Mouse (Mus musculus) CH12.LX (cell line): Measurements from ENCODE around the gene Sephs1. TPM values are rescaled to one million over a fixed set of nuclear protein-coding genes. Genes with fewer than 3 reads are reported as not detected.
A peak's percentile ranks its signal among the peaks of the same experiment; 100 is the strongest.

ENCODE experiments used
- DNase-seq: peaks from one replicate; pipeline ENCODE4 v3.0.0-alpha.2; 2013; ENCODE audit errors: extremely low read depth
- H3K27ac ChIP-seq: 2 replicates; pipeline ENCODE4 v1.5.1; 2012; ENCODE audit warnings: low read depth, mild to moderate bottlenecking, control low read depth, moderate library complexity; ENCODE audit not compliant: insufficient read depth
- H3K27me3 ChIP-seq: replicated peaks from 2 replicates; pipeline ENCODE3; 2012; ENCODE audit warnings: inconsistent platforms
- H3K36me3 ChIP-seq, 2 experiments: replicated peaks in 1 of 2; 2 replicates each; pipeline versions ENCODE3 to v1.6.1; 2012; ENCODE audit warnings: inconsistent platforms in 1 of 2, low read length in 1 of 2, mild to moderate bottlenecking in 1 of 2, mixed read lengths in 1 of 2, moderate library complexity in 1 of 2; ENCODE audit not compliant: control insufficient read depth in 1 of 2, insufficient read depth in 1 of 2
- H3K4me1 ChIP-seq, 2 experiments: 2 replicates each; pipeline ENCODE4 v1.6.1; 2012; ENCODE audit warnings: inconsistent platforms in 1 of 2, moderate library complexity in 1 of 2; ENCODE audit not compliant: insufficient read depth in 2 of 2, control insufficient read depth in 1 of 2
- H3K4me2 ChIP-seq: 2 replicates; pipeline ENCODE4 v1.6.1; 2012; ENCODE audit warnings: low read depth, mild to moderate bottlenecking, control low read depth; ENCODE audit not compliant: poor library complexity, insufficient read depth, severe bottlenecking
- H3K4me3 ChIP-seq, 3 experiments: fragments of 150-350 bp in 1 of 3; sonication (generic) in 1 of 3; replicated peaks in 1 of 3; 2 replicates each; pipeline versions ENCODE3 to v1.5.1; 2011 to 2012; ENCODE audit warnings: low read depth in 2 of 3, low read length in 2 of 3, mild to moderate bottlenecking in 2 of 3, moderate library complexity in 2 of 3, control low read depth in 1 of 3, improper control_type of control experiment in 1 of 3, inconsistent platforms in 1 of 3, mixed read lengths in 1 of 3; ENCODE audit not compliant: poor library complexity in 1 of 3
- H3K79me2 ChIP-seq: replicated peaks from 2 replicates; pipeline ENCODE4 v1.6.1; 2012; ENCODE audit warnings: mild to moderate bottlenecking, moderate library complexity; ENCODE audit not compliant: control insufficient read depth, poor library complexity, insufficient read depth, severe bottlenecking; ENCODE audit errors: extremely low read depth
- H3K9ac ChIP-seq: 2 replicates; pipeline ENCODE4 v1.6.1; 2012; ENCODE audit warnings: low read depth, mild to moderate bottlenecking, control low read depth, moderate library complexity; ENCODE audit not compliant: insufficient read depth
- H3K9me3 ChIP-seq: replicated peaks from 2 replicates; pipeline ENCODE3; 2012; ENCODE audit warnings: low read length, inconsistent platforms, mixed read lengths
- CHD1 ChIP-seq: IDR thresholded peaks from 2 replicates; pipeline ENCODE4 v1.6.1; 2012; ENCODE audit warnings: low read depth, low read length, improper control_type of control experiment, inconsistent platforms
- CTCF ChIP-seq, 2 experiments: IDR thresholded peaks in 1 of 2; conservative IDR thresholded peaks in 1 of 2; 2 replicates each; pipeline ENCODE4 v1.5.1; 2011 to 2012; ENCODE audit warnings: low read depth in 2 of 2, low read length in 2 of 2, improper control_type of control experiment in 1 of 2, inconsistent platforms in 1 of 2, mild to moderate bottlenecking in 1 of 2, moderate library complexity in 1 of 2
- ELF1 ChIP-seq: IDR thresholded peaks from 2 replicates; pipeline ENCODE4 v1.6.1; 2014; ENCODE audit warnings: low read depth, mild to moderate bottlenecking, inconsistent platforms, low read length, improper control_type of control experiment
- ETS1 ChIP-seq: conservative IDR thresholded peaks from 2 replicates; pipeline ENCODE4 v1.6.1; 2012; ENCODE audit warnings: low read depth, mild to moderate bottlenecking, inconsistent platforms, low read length, improper control_type of control experiment, moderate library complexity
- GABPA ChIP-seq: IDR thresholded peaks from 2 replicates; pipeline ENCODE4 v1.6.1; 2012; ENCODE audit warnings: low read depth, low read length, improper control_type of control experiment, inconsistent platforms; ENCODE audit not compliant: insufficient replicate concordance
- HCFC1 ChIP-seq: IDR thresholded peaks from 2 replicates; pipeline ENCODE4 v1.6.1; 2012; ENCODE audit warnings: low read depth, mild to moderate bottlenecking, inconsistent platforms, low read length, improper control_type of control experiment
- IRF4 ChIP-seq: IDR thresholded peaks from 2 replicates; pipeline ENCODE4 v1.6.1; 2014; ENCODE audit warnings: low read depth, mild to moderate bottlenecking, inconsistent platforms, low read length, improper control_type of control experiment
- JUN ChIP-seq: IDR thresholded peaks from 2 replicates; pipeline ENCODE4 v1.6.1; 2011; ENCODE audit warnings: low read depth, mild to moderate bottlenecking, low read length, improper control_type of control experiment, moderate library complexity; ENCODE audit not compliant: insufficient read depth
- MAFK ChIP-seq: IDR thresholded peaks from 2 replicates; pipeline ENCODE4 v1.6.1; 2011; ENCODE audit warnings: low read length, improper control_type of control experiment; ENCODE audit not compliant: insufficient replicate concordance
- MAZ ChIP-seq: IDR thresholded peaks from 2 replicates; pipeline ENCODE4 v1.6.1; 2012; ENCODE audit warnings: low read depth, mild to moderate bottlenecking, inconsistent platforms, low read length, improper control_type of control experiment, moderate library complexity
- MYC ChIP-seq: IDR thresholded peaks from 2 replicates; pipeline ENCODE4 v1.6.1; 2011; ENCODE audit warnings: low read depth, mild to moderate bottlenecking, improper control_type of control experiment, low read length
- NELFE ChIP-seq: IDR thresholded peaks from 2 replicates; pipeline ENCODE4 v1.6.1; 2011; ENCODE audit warnings: low read depth, low read length, improper control_type of control experiment
- NRF1 ChIP-seq: IDR thresholded peaks from 2 replicates; pipeline ENCODE4 v1.6.1; 2014; ENCODE audit warnings: low read depth, mild to moderate bottlenecking, inconsistent platforms, low read length, improper control_type of control experiment, moderate library complexity
- RAD21 ChIP-seq: IDR thresholded peaks from 2 replicates; pipeline ENCODE4 v1.6.1; 2011; ENCODE audit warnings: low read depth, mild to moderate bottlenecking, low read length, improper control_type of control experiment, moderate library complexity
- TBP ChIP-seq: conservative IDR thresholded peaks from 2 replicates; pipeline ENCODE4 v1.6.1; 2011; ENCODE audit warnings: low read depth, low read length, improper control_type of control experiment
- UBTF ChIP-seq: IDR thresholded peaks from 2 replicates; pipeline ENCODE4 v1.6.1; 2012; ENCODE audit warnings: low read depth, mild to moderate bottlenecking, inconsistent platforms, low read length, improper control_type of control experiment, moderate library complexity
- USF2 ChIP-seq: conservative IDR thresholded peaks from 2 replicates; pipeline ENCODE4 v1.6.1; 2011; ENCODE audit warnings: low read depth, low read length, improper control_type of control experiment
- ZNF384 ChIP-seq: IDR thresholded peaks from 2 replicates; pipeline ENCODE4 v1.6.1; 2012; ENCODE audit warnings: low read depth, low read length, improper control_type of control experiment, inconsistent platforms
- dilution Hi-C: fragments of 300-500 bp; cut with MboI; formaldehyde crosslinking; loops from 2 replicates; pipeline ENCODE4 v1.14.3; 2020; ENCODE audit warnings: low sequenced_read_pairs; ENCODE audit not compliant: extremely low pct_unique_long_range_greater_than_20kb, extremely low pct_ligation_motif_present
- in situ Hi-C: fragments of 300-500 bp; cut with MboI; formaldehyde crosslinking; loops from 3 replicates; pipeline ENCODE4 v1.14.3; 2019; ENCODE audit warnings: low sequenced_read_pairs, low pct_ligation_motif_present, low pct_unique_long_range_greater_than_20kb, mixed read lengths
- polyA plus RNA-seq: library from polyadenylated mRNA; unstranded; fragments of >175 nt; gene quantifications from 2 replicates; pipeline ENCODE4 v1.2.1, GENCODE M21; 2012; ENCODE audit warnings: low read depth; ENCODE audit not compliant: insufficient read length
- total RNA-seq, 2 experiments: library from RNA; depleted of rRNA; stranded (reverse); fragments of 300-350 nt in 1 of 2; fragments of >200 nt in 1 of 2; gene quantifications; 2 replicates each; pipeline ENCODE4 v1.2.3; 2012 to 2014

The Sephs1 gene
- total and polyA plus RNA-seq, 3 experiments = 39.5 to 85.8 (median 62.0) TPM

DNA sequence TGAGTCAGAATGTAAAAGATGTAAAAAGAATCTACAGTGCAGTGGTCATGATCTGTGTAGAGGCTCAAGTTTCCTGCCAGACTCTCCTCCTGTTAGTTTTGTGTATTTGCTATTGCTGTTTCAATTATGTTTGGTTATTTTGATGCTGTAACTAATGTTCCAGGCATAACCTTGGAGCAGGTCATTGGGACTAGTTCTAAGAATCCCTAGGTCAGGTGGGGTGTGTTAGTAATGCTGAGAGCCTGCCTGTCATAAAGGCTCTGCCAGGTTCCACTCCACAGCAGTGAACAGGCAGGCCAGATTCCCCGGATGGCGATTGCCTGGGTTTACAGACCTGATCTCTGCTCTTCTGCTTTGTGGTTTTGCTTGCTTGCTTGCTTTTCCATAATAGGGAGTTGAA, 14.2 kb downstream of the Sephs1 start:
- H3K79me2 ChIP-seq = peaks cover 4% of the 10 kb centered on the region; the same call in 1 of the 2 replicates
- no peak overlapping the region for H3K4me2 ChIP-seq
- no peak for DNase-seq
- no peaks in the 10 kb centered on the region for H3K27me3 ChIP-seq
- H3K4me3 ChIP-seq = no peak overlapping the region
- dilution Hi-C loops = no loop called here
- TF ChIP-seq ELF1 (no peak), MAZ (no peak), NELFE (no peak), USF2 (no peak), TBP (no peak), JUN (no peak), MAFK (no peak), ZNF384 (no peak), MYC (no peak), HCFC1 (no peak), UBTF (no peak), CHD1 (no peak), ETS1 (no peak), RAD21 (no peak), CTCF (conservative IDR thresholded peaks at IDR 0.05 in 1 of 2, IDR thresholded peaks at IDR 0.05 in 1 of 2; ENCODE audit: low read depth in 2 of 2, low read length in 2 of 2) (no peak), GABPA (no peak)
- peaks cover 2% of the 10 kb centered on the region for H3K9me3 ChIP-seq
- in situ Hi-C loops = no loop called here
- no peak overlapping the region for H3K9ac ChIP-seq
- no peaks in the 10 kb centered on the region for H3K4me1 ChIP-seq
- H3K36me3 ChIP-seq = peaks cover 73 to 88% of the 10 kb centered on the region in 2 experiments
- no peak overlapping the region for H3K27ac ChIP-seq

- peak in 1 of 2 experiments; percentile 44; a peak in 2 of 4 replicates for TF ChIP-seq CTCF (conservative IDR thresholded peaks at IDR 0.05 in 1 of 2, IDR thresholded peaks at IDR 0.05 in 1 of 2; ENCODE audit: low read depth in 2 of 2, low read length in 2 of 2)
- no peak for TF ChIP-seq IRF4
- no peak for TF ChIP-seq NRF1
- Histone ChIP-seq H3K9ac (no peak overlapping the region), H3K36me3 (peaks cover 72 to 89% of the 10 kb centered on the region in 2 experiments), H3K4me3 (no peak overlapping the region), H3K4me2 (no peak overlapping the region), H3K9me3 (peaks cover 2% of the 10 kb centered on the region), H3K79me2 (peaks cover 4% of the 10 kb centered on the region; the same call in 1 of the 2 replicates), H3K27me3 (no peaks in the 10 kb centered on the region), H3K4me1 (no peaks in the 10 kb centered on the region), H3K27ac (no peak overlapping the region)
- DNase-seq = no peak
- in situ Hi-C loops = no loop called here
- dilution Hi-C loops = no loop called here
Measured at GRCm38 (mm10) chr2:4896970-4897369, 15.6 kb downstream of the Sephs1 start.
